Mouse (Mus musculus) layer of hippocampus, adult 11-12 months (tissue): ENCODE measurements at regions not wholly inside any gene's neighbourhood (a gene's known extent, or its start where the extent isn't known, plus 50 kb on each side); places are given as distances from the start of the nearest gene placed in this dataset.
A peak's percentile ranks its signal among the peaks of the same experiment; 100 is the strongest.

Experiments used
- DNase-seq: peaks from one replicate; pipeline ENCODE4 v3.0.0; 2022; ENCODE audit warnings: low spot score

DNA sequence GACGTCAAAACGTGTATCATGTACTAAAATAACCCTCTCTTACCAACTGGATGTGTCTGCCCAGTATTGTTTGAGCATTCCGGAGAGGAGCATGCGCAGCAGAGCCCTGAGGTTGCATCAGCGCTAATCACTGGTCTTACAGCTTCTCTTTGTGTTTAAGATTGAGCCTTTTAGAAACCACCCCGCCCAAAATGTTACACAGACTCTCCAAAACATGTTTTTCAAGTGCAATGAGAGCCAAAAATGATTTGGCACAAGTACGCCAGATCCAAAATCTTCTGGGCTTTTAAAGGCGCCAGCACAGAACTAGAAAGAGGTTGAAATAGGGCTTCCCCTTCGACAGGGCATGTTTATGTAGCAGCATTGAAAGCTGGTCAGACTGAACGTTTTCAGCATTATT, 123.8 kb upstream of the Cited2 start:
- peak; percentile 24 for DNase-seq

DNA sequence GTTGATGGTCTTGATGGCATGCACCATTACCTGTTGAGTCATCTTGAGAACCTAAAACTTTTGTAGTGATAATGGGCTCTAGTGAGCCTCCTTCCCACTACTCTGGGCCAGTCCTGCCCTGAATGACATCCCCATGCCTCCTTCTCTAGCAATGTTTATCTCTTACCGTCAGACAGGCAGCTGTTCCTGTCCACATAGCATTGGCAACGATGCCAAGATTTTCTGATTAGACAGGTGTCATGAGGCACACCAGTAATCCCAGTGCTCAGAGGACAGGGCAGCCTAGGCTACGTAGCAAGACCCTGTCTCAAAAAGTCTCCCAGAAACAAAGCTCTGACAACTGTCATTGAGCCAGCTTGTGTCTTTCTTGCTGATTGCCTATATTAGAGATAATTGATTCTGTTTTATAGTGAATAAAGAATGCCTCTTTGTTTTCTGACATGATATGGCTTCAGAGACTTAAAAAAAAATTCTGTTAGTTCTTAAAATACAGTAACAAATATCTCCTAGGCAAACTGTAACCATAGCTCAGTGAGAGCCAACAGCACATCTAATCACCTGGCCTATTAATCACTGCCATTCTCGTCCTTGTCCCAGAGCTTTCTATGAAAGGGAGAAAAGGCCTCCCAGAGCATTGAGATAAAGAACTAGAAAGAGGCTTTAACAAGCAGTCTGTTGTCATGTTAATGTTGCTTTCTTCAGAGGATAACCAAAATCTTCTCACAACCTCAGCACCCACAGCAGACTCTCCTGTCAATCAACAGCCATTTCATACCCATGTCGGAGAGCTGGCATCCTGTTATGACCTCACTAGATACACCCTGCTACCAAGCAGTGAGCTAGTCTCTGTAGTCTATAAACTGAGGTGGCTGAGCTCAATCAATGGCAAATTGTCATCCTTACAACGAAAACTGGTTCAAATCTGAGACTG, 122.9 kb upstream of the Cited2 start:
- DNase-seq = no peak

DNA sequence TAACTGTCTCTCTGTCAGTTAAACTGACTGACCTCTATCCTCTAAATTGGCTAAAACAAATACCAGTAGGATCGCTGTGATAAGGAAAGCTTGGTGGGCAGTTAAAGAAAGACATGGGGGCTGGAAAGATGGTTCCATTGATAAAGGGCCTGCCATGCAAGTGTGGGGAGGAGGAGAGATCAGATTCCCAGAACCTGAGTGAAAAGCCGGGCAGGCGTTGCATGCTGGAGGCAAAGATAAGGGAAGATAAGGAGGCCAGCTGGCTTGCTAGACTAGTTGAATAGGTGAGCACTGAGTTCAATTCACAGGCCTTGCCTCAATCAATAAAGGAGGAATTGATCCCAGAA, 122.3 kb upstream of the Cited2 start:
- DNase-seq = no peak

DNA sequence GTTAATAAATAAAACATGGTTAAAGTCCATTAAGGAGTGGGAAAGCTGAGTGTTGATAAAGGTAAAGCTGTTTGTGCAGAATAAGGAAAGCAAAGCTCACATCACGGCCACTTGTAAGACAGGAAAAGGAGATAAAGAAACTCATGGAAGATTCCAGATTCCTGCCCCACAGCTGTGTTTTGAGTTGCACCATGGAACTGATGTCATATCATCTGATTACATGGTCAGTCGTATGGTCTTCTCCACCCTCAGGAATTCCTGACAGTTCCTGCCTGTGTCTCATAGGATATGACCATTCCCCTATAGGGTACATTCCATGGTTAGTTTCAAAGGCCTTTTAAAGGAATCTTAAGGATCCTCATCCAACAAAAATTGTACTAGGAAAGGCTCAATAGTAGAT, 120.6 kb upstream of the Cited2 start:
- no peak for DNase-seq

DNA sequence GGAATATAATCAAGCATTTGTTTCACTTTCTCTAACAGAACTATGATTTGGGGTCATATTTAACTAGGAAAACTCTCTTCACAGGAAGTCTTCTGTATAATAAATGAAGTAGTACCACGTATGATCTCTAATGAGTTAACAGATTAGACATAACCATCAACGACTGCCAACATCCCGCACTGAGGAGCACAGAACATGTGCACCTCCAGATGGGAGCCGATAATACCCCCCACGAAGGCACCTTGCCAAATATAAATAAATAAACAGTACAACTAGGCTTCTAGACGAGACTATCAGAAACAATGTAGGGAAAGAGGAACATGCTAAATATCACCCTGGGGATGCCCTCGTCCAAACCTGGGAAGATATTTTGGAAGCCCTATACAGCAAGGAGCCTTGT, 114.8 kb upstream of the Cited2 start:
- DNase-seq = peak; percentile 8

DNA sequence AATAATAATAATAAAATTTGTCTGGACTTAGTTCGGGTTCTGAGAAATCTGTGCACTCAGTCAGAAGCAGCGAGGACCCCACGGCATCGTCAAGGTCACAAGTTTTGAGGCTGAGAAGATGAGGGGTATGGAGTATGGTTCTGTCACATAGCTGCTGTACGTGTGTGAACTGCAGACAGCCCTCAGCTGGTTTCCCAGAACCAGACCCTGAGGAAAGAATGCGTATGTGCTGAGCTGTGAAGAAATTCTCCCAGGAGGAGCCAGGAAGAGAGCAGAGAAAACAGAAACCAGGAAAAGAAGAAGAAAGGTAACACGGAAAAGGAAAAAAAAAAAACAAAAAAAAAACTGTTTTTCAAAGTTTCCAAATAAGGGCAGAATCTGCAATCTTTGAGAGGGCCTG, 112.4 kb upstream of the Cited2 start:
- no peak for DNase-seq

DNA sequence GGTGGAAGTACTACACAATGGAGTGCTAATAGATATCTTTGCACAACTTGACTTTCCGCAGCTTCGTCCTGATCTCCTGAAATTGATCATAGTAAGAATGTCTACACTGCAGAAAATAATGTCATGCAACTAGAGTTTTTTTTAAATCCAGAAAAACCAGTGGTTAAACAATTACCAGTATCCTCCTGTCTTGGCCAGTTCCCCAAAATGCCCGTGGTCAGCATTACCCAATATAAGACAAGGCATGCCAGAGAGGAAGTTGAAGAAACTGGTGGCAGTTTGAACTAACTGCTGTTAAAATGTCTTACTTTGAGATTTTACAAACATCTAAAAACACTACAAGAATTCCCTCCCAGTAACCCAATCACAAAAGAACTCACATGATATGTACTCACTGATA, 109.7 kb upstream of the Cited2 start:
- peak; percentile 9 for DNase-seq

DNA sequence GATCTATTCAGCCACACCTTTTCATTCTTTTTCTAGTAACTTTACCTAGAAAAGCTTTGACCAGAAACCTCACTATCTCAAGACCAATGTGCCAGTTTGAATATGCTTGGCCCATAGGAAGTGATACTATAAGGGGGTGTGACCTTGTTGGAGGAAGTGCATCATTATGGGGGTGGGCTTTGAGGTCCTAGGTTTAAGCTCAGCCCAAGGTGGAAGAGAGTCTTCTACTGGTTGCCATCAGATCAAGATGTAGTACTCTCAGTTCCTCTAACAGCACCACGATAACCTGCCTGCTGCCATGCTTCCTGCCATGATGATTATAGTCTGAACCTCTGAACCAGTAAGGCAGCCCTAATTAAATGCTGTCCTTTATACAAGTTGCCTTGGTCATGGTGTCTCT, 105.0 kb upstream of the Cited2 start:
- no peak for DNase-seq

DNA sequence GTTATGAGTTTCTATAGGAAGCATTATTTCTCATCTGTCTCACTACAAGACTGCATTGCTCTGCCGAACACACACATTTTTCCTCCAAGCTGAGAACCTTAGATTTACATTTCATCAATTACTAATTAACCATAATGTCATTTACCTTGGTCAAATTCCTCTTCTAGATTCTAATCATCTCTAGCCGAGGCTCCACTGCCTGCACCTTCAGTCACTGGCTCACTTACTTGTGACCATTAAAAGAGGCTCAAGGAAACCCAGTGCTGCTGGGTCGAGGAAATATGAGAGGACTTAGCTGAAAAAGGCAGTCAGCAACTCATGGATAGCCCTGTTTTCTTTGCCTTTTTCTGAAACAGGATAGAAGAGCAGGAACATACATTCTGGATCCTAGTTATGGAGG, 103.4 kb upstream of the Cited2 start:
- no peak for DNase-seq

DNA sequence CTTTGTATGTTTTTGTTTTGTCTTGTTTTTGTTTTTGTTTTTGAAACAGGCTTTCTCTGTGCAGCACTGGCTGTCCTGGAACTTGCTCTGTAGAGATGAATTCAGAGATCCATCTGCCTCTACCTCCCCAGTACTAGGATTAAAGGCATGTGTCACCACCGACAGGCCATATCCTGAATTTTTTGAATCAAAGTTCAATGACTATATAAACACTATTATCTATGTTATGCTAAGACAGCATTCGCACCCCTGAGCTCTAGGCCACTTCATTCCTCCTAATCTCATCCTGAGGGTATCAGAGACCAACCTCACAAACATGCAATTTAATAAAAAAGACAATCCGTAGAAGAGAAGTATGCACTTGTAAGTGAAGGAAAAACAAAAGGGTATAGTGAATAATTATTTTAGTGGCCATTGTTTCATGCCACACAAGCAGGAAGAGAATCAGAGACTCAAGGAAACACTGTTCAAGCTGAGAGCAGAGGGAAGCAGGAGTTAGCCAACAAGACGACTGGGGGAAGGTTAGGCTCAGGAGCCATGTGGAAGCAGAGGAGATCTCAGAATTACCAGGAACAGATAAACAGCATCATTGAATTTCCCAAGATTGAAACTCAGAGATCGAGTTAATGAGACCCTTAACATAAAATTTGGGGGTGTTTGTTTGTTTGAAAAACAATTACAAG, 101.2 kb upstream of the Cited2 start:
- no peak for DNase-seq

DNA sequence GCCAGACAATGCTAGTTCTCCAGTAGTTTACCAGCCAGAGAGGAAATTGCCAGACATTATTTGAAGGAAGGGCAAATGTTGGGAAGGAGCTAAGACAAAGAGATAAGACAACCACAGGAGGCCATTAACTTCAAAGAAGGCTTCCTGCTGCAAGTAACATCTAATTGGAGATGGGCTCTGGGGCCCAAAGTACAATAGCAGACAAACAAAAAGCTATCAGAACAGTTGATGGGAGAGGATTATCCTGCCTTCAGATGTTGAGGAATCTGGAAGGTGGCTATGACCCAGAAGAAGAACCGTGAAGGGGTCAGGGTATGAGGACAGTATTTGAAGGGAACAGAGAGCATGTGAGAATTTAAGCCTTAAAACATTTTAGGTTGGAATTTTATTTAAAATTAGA, 100.2 kb upstream of the Cited2 start:
- no peak for DNase-seq

DNA sequence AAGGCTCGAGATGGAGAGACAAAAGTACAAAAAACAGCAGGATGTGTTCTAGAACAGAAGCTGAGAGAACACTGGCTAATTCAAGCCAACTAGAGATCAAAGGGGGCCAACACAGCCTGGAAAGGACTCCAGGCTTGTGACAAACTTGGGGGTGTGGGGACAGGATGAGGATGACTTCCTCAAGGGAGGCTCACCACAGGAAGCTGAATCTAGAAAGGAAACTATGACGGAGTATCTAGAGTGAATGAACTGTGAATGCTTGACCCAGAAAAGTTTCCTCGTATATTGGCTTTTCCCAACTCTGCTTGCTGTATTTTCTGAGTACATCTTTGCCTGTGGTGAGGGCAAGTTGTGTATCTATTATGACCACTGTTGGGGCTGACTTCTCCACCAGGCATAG, 93.3 kb upstream of the Cited2 start:
- DNase-seq = no peak

DNA sequence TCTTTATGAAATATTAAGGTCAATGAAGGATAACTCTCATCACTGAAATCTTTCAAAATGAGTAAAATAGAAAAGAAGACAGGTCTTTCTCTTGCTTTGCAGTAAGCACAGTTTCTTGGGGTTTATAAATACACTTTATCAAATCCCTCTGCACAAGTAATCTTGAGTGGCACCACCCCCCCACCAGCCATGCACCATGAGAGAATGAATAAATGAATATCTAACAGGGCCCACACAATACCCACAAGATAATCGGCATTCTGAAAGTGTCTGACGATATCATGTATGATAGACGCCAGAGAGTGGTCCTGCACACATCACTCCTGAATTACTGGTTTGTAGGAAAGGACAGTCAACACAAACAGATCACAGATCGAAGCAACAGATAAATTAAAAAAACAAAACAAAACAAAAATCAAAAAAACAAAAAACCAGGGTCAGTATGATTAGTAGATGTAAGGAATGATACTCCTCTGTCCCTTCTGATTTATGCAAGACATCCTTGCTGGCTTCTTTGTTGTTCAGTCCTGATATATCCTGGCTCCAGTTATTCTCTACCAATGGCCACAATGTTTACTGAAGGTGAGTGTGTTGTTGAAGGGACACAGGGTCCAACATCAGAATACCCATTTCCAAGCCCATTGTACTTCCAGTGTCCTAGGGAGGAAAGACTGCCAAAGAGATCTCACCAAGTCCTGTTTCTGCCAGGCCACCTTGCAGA, 92.0 kb upstream of the Cited2 start:
- no peak for DNase-seq

DNA sequence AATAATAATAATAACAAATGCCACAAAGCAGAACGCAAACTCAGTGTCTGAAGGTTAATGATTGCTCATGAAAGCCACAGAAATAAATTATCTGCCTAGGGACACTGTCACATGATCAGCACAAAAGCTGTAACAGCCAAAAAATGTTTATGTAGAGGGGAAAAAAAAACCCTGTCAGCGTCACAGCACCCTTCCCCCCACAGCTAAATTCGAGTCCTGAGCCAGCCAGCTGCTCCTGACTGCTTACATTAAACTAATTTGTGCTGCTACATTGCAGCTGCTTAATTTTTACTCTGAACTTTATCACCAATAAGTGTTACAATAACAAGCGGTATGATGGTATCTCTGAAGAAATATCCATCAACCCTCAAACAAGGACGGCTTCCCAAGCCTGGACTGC, 91.2 kb upstream of the Cited2 start:
- no peak for DNase-seq

DNA sequence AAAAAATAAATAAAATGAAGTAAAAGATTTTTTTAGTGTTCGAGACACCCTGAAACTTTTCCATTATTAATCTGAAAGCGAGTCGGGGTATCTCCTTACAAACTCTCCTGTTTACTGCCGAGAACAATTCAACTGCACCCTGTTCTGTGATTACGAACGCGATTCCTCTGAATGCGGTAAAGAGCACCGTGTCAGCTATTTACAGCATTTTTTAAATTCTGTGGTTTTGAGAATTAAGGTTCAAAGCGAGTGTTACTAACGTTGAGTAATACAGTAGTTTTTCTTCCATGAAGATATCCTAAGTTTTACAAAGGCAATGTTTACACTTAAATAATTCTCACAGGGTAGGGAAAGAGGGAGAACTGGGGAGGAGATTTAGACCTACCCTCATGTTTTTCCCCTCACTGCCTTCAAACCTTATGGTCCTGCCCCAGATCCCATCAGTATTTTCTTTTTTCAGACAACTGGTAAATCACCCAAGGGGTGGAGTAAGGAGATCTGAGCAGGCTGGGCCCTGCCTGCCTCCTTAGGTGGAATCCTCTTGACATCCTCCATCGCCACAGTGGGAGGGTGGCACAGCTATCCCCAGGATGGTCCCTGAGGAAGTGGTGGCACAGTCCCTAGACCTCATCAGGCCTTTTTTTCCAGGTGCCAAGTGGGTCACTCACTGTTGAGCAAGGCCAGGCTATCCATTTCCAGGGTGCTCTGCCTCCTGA, 89.9 kb upstream of the Cited2 start:
- no peak for DNase-seq

DNA sequence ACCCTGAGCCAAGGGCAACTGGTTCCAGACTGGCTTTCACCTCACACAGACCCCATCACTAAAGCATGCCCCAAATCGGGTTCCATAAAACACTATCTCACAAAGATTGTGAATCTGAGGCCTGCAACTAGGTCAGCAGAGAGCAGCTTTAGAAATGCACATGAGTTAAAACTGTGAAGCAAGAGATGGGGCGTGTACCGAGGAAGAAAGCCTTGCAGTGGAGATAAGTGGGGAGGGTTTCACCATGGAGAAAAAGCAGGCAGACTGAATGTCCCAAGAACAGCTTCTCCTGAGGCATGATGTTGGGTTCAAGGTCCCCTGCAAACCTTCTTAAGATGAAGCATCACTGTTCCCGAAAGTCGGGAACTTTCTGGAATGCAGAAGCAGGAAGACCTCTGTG, 77.7 kb upstream of the Cited2 start:
- no peak for DNase-seq

DNA sequence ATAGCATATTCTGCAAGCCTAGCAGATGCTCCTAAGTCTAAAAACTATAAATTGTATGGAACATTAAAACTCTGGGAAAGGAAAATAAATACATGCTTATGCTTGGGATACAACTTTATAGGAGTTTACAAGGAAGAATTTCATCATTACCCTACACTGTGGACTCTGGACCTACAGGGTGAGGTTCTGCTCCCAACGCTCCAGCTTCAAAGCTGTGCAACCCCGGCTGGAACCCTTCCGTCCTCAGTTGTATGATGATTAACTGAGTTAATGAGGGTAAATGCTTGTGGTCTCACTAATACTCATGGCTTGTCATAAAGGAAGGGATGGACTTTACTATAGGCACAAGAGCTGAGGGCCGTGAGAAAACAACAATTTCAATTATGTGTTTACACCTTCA, 76.6 kb upstream of the Cited2 start:
- DNase-seq = no peak

DNA sequence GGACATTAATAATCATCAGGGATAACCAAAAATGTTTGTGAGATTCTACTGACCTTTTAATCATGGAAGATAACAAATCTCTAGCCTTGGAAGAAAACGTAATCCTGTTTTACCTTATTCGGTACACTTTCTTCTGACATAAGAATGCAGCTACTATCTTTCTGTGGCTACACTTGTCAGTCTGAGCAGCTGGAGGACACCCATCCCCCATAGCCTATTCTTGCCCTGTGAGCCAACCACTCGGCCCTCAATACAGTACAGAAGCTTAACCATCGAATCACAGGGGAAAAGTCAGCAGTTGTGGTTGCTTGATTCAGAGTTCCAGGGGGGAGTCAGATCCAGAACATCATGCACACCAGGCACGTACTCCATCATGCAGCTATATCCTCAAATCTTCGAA, 74.9 kb upstream of the Cited2 start:
- DNase-seq = no peak

DNA sequence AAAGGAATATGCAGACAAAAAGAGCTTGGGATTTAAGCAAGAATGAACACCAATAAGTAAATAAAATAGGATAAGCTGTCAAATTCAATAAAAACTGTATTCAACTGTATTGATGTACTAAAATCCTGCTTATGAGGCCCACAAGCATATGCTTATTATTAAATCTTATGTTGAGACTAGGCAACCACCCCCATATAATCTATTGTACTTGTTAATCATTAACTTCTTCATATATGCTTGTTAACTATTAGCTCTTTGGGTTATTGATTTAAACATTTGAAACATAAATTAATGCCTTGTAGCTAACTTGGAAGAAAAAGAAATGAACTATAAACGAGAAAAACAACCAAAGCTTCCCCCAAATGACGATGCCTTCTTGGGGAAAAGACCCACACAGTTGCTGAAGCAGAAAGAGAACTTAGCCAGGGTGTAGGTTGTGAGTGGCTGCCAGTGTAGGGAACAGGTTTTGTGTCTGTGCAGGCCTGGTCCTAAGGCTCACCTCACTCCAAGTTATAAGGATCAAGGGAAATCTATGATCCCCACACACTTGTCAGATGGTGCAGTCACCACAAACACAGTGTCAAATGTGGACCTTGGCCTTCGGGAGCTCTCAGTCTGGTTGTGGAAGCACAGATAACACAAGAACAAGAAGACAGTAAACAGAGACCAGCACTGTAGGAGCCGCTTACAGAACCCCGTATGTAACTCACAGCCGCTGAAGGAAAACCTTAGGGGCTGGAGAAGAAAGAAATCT, 71.8 kb upstream of the Cited2 start:
- DNase-seq = no peak

DNA sequence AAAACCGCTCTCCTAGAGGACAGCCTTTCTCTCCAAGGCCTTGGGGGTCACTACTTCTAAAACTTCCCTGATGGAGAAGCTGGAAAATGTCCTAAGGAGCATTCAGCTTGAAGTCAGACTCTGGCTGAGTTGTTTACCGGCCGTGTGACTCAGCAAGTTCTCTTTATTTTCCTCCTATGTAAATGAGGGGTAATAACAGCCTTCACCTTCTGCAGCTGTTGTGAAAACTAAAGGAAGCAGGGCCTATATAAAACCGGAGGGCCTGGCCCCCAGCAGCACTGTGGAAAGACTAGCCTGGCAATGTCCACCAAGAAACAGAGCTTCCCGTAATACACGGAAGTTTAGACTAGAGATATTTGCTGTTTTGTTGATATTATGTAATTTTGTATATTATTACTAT, 69.7 kb upstream of the Cited2 start:
- DNase-seq = no peak

DNA sequence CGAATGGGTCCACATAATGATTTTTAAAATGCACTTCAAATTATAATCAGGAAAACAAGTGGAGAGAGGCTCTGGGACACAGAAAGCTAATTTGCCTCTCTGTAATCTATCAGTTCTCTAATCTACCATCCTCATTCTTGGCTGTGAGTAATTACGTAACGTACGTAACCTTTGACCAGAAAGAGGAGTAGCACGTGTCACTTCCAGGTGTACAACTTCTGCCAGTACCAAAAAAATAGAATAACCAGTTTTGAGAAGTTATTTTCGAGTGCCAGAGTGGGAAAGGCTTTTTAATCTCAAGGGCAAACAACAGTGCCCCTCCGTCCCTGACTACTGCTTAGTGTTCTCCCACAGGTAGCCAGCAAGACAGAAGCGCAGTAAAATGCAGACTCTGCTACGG, 69.2 kb upstream of the Cited2 start:
- DNase-seq = no peak
